Mouse (Mus musculus): ENCODE results near the gene Dhrs1. TPM values are rescaled to one million over a fixed set of nuclear protein-coding genes. Genes with fewer than 3 reads are reported as not detected.

Dhrs1 gene
- total and polyA plus RNA-seq, 3 experiments, result 35.4 to 82.9 (median 40.2) TPM

DNA sequence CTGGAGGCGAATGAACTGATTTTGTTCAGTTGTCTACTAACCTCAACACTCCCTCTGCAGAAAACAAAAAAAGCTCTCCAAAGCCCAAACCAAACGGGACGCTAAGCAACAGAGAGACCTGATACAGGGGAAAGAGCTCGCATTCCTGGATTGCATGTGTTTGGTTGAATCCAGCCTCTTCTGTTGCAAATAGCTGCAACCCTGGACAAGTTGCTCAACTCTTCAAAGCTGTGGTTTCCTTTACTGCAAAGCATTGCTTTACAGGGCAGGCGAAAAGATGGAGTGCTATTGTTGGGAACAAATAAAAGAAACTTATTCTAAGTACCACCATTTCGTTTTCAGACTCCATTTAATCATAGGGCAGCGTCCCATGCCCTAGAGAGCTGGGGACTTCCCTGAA is 10.6 kb downstream of the Dhrs1 start:
- intact Hi-C loops (cut with DNase I), result no loop called here
- 67% methylated on average over 7 of the region's 7 CpGs for WGBS
- no peaks in the 10 kb centered on the region for H3K4me1 ChIP-seq (ENCODE audit: control insufficient read depth, insufficient read depth, low read length)
- no peak for TF ChIP-seq EP300 (IDR thresholded peaks at IDR 0.05; ENCODE audit: insufficient read depth, low read depth, low read length)
- no peak for TF ChIP-seq CTCF (IDR thresholded peaks at IDR 0.05)
- TF ChIP-seq POLR2A (IDR thresholded peaks at IDR 0.05; ENCODE audit: insufficient read depth, low read depth, low read length), result no peak
- H3K9ac ChIP-seq (ENCODE audit: low read depth, low read length), result no peak overlapping the region
- no peak overlapping the region for H3K4me3 ChIP-seq
- H3K36me3 ChIP-seq (ENCODE audit: control insufficient read depth, insufficient read depth, low read length), result no peaks in the 10 kb centered on the region
- no peaks in the 10 kb centered on the region for H3K79me2 ChIP-seq (replicated peaks; ENCODE audit: control insufficient read depth, insufficient read depth, low read length)
- DNase-seq, result no peak
- H3K27ac ChIP-seq, result no peak overlapping the region
- H3K27me3 ChIP-seq (ENCODE audit: control insufficient read depth, insufficient read depth, low read length), result no peaks in the 10 kb centered on the region

DNA sequence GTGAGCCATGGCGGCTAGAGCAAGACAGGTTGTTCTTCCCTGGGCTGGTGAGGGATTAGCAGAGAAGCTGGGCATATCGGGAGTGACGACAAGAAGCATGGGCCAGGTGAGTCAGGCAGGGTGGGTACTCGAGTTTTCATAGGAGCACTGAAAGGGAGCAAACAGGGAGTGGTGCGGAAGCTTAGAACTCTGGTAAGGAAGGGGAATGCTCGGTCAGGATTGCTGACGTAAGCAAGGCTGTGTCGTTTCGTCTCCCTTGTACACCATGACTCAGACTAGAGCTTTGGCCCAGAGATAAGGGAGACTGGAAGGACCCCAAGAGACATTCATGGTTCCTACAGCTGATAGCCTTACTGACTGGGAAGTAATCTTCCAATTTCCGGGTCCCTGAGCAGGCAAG is 11.6 kb downstream of the Dhrs1 start:
- Histone ChIP-seq H3K27me3 (ENCODE audit: control insufficient read depth, insufficient read depth, low read length) (no peaks in the 10 kb centered on the region), H3K4me3 (no peak overlapping the region), H3K27ac (no peak overlapping the region), H3K79me2 (replicated peaks; ENCODE audit: control insufficient read depth, insufficient read depth, low read length) (no peaks in the 10 kb centered on the region), H3K9ac (ENCODE audit: low read depth, low read length) (no peak overlapping the region), H3K4me1 (ENCODE audit: control insufficient read depth, insufficient read depth, low read length) (no peaks in the 10 kb centered on the region), H3K36me3 (ENCODE audit: control insufficient read depth, insufficient read depth, low read length) (no peaks in the 10 kb centered on the region)
- 49% methylated on average over 10 of the region's 10 CpGs for WGBS
- TF ChIP-seq CTCF (IDR thresholded peaks at IDR 0.05), result no peak
- TF ChIP-seq POLR2A (IDR thresholded peaks at IDR 0.05; ENCODE audit: insufficient read depth, low read depth, low read length), result no peak
- TF ChIP-seq EP300 (IDR thresholded peaks at IDR 0.05; ENCODE audit: insufficient read depth, low read depth, low read length), result no peak
- intact Hi-C loops (cut with DNase I), result no loop called here
- no peak for DNase-seq

DNA sequence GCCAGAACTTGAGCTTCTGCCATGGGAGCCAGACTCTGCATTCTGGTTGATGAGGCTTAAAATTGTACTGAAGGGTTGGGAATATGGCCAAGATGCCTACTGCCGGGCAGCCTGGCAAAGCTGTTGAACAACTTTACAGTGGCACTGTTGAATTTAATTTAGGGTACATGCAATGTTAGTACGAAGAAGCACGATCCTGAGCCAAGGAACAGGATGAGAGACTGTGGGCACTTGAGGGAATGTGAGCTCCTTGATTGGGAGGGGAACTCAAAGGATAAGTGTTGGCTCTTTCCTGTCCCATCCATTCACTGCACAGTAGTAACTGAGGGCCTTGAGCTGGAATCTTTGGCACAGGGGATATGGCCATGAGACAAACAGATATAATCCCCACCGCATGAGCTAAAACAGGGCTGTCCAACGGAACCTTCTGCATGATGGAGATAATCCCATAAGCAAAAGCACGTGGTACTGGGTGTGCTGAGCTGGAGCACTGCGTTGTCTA is 14.9 kb downstream of the Dhrs1 start:
- H3K79me2 ChIP-seq (replicated peaks; ENCODE audit: control insufficient read depth, insufficient read depth, low read length), result no peaks in the 10 kb centered on the region
- no peaks in the 10 kb centered on the region for H3K4me1 ChIP-seq (ENCODE audit: control insufficient read depth, insufficient read depth, low read length)
- no peak overlapping the region for H3K9ac ChIP-seq (ENCODE audit: low read depth, low read length)
- DNase-seq, result no peak
- no peak for TF ChIP-seq CTCF (IDR thresholded peaks at IDR 0.05)
- H3K4me3 ChIP-seq, result no peak overlapping the region
- H3K27ac ChIP-seq, result no peak overlapping the region
- 63% methylated on average over 7 of the region's 7 CpGs for WGBS
- no peaks in the 10 kb centered on the region for H3K36me3 ChIP-seq (ENCODE audit: control insufficient read depth, insufficient read depth, low read length)
- H3K27me3 ChIP-seq (ENCODE audit: control insufficient read depth, insufficient read depth, low read length), result no peaks in the 10 kb centered on the region
- intact Hi-C loops (cut with DNase I), result no loop called here

DNA sequence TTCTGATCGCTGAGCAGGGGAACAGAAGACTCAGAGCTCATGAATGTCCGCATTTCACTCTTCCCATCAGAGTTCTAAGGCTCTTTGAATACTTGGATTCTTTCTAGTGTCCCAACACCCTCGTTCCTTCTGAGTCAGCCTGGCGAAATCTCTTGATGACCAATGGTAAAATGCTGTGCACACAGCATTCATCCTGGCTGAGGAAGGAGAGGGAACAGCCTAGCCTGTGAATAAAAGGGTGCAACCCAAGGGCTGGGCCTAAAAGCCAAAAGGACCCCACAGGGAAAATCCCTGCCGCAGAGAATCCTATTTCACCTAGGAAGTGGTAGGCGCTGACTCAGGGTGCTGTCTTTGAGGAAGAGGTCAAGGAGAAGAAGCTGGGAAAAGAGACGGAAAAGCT is 15.4 kb downstream of the Dhrs1 start:
- Histone ChIP-seq H3K36me3 (ENCODE audit: control insufficient read depth, insufficient read depth, low read length) (no peaks in the 10 kb centered on the region), H3K27me3 (ENCODE audit: control insufficient read depth, insufficient read depth, low read length) (no peaks in the 10 kb centered on the region), H3K27ac (no peak overlapping the region), H3K4me1 (ENCODE audit: control insufficient read depth, insufficient read depth, low read length) (no peaks in the 10 kb centered on the region), H3K4me3 (no peak overlapping the region), H3K9ac (ENCODE audit: low read depth, low read length) (no peak overlapping the region), H3K79me2 (replicated peaks; ENCODE audit: control insufficient read depth, insufficient read depth, low read length) (no peaks in the 10 kb centered on the region)
- intact Hi-C loops (cut with DNase I), result no loop called here
- no peak for DNase-seq
- 63% methylated on average over 7 of the region's 7 CpGs for WGBS
- TF ChIP-seq POLR2A (IDR thresholded peaks at IDR 0.05; ENCODE audit: insufficient read depth, low read depth, low read length), result no peak
- TF ChIP-seq EP300 (IDR thresholded peaks at IDR 0.05; ENCODE audit: insufficient read depth, low read depth, low read length), result no peak
- TF ChIP-seq CTCF (IDR thresholded peaks at IDR 0.05), result no peak

DNA sequence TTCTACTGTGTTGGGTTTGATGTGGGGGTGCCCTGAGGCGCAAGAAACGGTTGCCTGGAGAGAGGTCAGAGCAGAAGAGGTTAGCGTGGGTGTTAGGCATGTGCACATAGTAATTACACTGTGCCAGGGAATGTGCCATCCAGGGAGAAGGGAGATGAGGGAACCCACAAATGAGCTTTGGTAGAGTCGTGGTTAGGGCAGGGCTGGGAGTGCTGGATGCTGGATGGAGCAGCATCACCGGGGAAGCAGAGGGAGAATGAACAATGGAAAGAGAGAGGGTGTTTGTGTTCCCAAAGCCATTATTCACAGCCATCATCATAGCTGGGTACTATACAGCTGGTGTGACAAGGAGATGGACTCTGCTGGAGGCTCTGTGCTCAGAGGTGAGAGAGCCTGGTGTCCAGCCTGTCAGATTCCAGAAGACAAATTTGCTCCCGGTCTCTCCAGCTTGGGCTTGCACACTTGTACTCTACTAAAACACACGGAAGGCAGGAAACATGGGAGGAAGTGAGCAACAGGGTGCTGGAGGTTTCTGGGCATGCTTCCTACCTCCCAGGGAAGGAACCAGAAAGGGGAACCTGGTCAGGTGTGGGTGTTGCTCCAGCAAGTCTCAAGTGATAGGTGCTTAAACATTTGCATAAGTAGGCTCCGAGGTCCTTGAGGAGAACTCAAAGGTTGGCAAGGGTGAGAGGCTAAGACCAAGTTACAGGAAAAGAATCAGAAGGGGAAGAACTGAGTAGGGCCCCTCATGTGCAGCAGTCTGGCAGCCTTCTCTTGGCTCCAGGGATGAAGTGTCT is 17.4 kb downstream of the Dhrs1 start:
- H3K9ac ChIP-seq (ENCODE audit: low read depth, low read length), result no peak overlapping the region
- WGBS, result 59% methylated on average over 8 of the region's 8 CpGs
- intact Hi-C loops (cut with DNase I), result loop anchor here (10.0 kb wide), 1 partner anchor 243 kb away; no protein-coding TSS in a partner anchor
- H3K27me3 ChIP-seq (ENCODE audit: control insufficient read depth, insufficient read depth, low read length), result no peaks in the 10 kb centered on the region
- H3K79me2 ChIP-seq (replicated peaks; ENCODE audit: control insufficient read depth, insufficient read depth, low read length), result no peaks in the 10 kb centered on the region
- no peak overlapping the region for H3K4me3 ChIP-seq
- H3K4me1 ChIP-seq (ENCODE audit: control insufficient read depth, insufficient read depth, low read length), result no peaks in the 10 kb centered on the region; the same call in 1 of the 2 replicates
- TF ChIP-seq CTCF (IDR thresholded peaks at IDR 0.05) (no peak), EP300 (IDR thresholded peaks at IDR 0.05; ENCODE audit: insufficient read depth, low read depth, low read length) (no peak), POLR2A (IDR thresholded peaks at IDR 0.05; ENCODE audit: insufficient read depth, low read depth, low read length) (no peak)
- no peaks in the 10 kb centered on the region for H3K36me3 ChIP-seq (ENCODE audit: control insufficient read depth, insufficient read depth, low read length)
- no peak overlapping the region for H3K27ac ChIP-seq
- DNase-seq, result no peak

DNA sequence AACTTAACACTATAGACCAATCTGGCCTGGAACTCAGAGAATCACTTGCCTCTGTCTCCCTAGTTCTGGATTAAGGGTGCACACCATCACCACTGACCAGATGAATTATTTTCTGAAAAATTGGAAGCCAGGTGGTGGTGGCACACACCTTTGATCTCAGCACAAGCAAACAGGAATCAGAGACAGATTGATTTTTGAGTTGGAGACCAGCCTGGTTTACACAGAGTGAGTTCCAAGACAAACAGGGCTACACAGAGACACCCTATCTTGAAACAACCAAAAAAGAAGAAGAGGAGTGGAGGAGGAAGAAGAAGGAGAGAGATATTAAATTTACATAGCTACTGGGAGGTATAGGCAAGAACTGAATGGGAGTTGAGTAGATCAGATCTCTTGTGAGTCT is 19.2 kb downstream of the Dhrs1 start:
- H3K79me2 ChIP-seq (replicated peaks; ENCODE audit: control insufficient read depth, insufficient read depth, low read length), result no peaks in the 10 kb centered on the region
- H3K27ac ChIP-seq, result no peak overlapping the region
- DNase-seq, result no peak
- H3K4me3 ChIP-seq, result no peak overlapping the region
- H3K9ac ChIP-seq (ENCODE audit: low read depth, low read length), result no peak overlapping the region
- intact Hi-C loops (cut with DNase I), result loop anchor here (10.0 kb wide), 1 partner anchor 241 kb away; no protein-coding TSS in a partner anchor
- no peaks in the 10 kb centered on the region for H3K27me3 ChIP-seq (ENCODE audit: control insufficient read depth, insufficient read depth, low read length)
- no peaks in the 10 kb centered on the region; the same call in 1 of the 2 replicates for H3K4me1 ChIP-seq (ENCODE audit: control insufficient read depth, insufficient read depth, low read length)
- TF ChIP-seq EP300 (IDR thresholded peaks at IDR 0.05; ENCODE audit: insufficient read depth, low read depth, low read length) (no peak), CTCF (IDR thresholded peaks at IDR 0.05) (no peak), POLR2A (IDR thresholded peaks at IDR 0.05; ENCODE audit: insufficient read depth, low read depth, low read length) (no peak)
- no peaks in the 10 kb centered on the region for H3K36me3 ChIP-seq (ENCODE audit: control insufficient read depth, insufficient read depth, low read length)

Data from heart, adult 2 months (tissue).